Mouse (Mus musculus): Measurements from ENCODE around the gene Bdp1.

DNA sequence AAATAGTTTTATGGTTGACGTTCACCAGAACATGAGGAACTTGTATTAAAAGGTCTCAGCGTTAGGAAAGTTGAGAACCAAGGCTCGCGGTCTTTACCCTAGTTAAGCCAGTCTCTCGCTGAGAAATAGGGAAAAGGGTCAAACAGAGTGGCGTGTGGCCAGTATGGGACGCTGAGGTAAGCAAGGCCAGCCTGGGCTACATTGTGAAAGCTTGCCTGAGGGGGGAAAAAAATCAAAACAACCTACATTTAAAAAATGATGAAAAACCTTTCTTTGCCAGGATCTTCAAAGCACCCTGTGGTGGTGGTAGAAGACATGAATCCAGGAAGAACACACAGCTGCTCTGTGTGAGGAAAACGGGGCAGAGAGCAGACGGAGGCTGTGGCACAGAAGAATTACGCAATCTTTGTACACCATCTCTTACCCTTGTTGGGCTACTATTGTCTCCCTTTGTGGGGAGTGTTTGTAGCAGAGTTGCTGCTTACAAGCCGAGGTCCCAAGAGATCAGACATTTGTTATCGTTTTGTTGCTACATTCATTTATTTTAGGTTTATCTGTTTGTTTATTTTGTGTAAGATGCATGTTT, 97.9 kb downstream of the Bdp1 start:
- TF ChIP-seq GATA1 (IDR thresholded peaks at IDR 0.05; ENCODE audit: low read length) (no peak), TAL1 (IDR thresholded peaks at IDR 0.05; ENCODE audit: low read length) (no peak)
